Mouse (Mus musculus) thymus, postnatal 0 days (tissue): ENCODE measurements around the gene Trim62. TPM values are rescaled to one million over a fixed set of nuclear protein-coding genes. Genes with fewer than 3 reads are reported as not detected.

Source experiments
- DNase-seq: peaks from one replicate; pipeline ENCODE4 v3.0.0-alpha.2; 2015; ENCODE audit warnings: low spot score
- polyA plus RNA-seq: library from polyadenylated mRNA; unstranded; fragments of >200 nt; fragmentation: Nextera tagmentation; extraction: Ambion mirVana; gene quantifications from 2 replicates; pipeline ENCODE4 v1.2.1, GENCODE M21; 2015

Trim62 gene
- polyA plus RNA-seq, 1 experiment from 2014 or later = 1.0 TPM

- DNase-seq = peak; percentile 36
Measured at GRCm38 (mm10) chr4:128908586-128909377, 25.4 kb downstream of the Trim62 start.

- DNase-seq = no peak
Measured at GRCm38 (mm10) chr4:128909378-128909831, 26.0 kb downstream of the Trim62 start.

GRCm38 (mm10) chr4:128910276-128911063 is 27.1 kb downstream of the Trim62 start:
- no peak for DNase-seq

- DNase-seq = no peak
Measured at GRCm38 (mm10) chr4:128912085-128912484, 28.7 kb downstream of the Trim62 start.

GRCm38 (mm10) chr4:128913794-128914193 is 30.4 kb downstream of the Trim62 start:
- DNase-seq = no peak

GRCm38 (mm10) chr4:128917119-128917518 is 33.7 kb downstream of the Trim62 start:
- no peak for DNase-seq

- DNase-seq = no peak
Measured at GRCm38 (mm10) chr4:128917756-128918155, 34.4 kb downstream of the Trim62 start.

- DNase-seq = no peak
Measured at GRCm38 (mm10) chr4:128918187-128918586, 34.8 kb downstream of the Trim62 start.

- DNase-seq = no peak
Measured at GRCm38 (mm10) chr4:128919106-128919505, 35.7 kb downstream of the Trim62 start.

GRCm38 (mm10) chr4:128923603-128924002 is 40.2 kb downstream of the Trim62 start:
- no peak for DNase-seq

GRCm38 (mm10) chr4:128924841-128925606 is 41.6 kb downstream of the Trim62 start:
- peak; percentile 88 for DNase-seq

GRCm38 (mm10) chr4:128932783-128933182 is 49.4 kb downstream of the Trim62 start:
- no peak for DNase-seq

GRCm38 (mm10) chr4:128935595-128935994 is 52.2 kb downstream of the Trim62 start:
- DNase-seq = no peak

GRCm38 (mm10) chr4:128942346-128942745 is 59.0 kb downstream of the Trim62 start:
- no peak for DNase-seq

GRCm38 (mm10) chr4:128946736-128947135 is 63.4 kb downstream of the Trim62 start:
- no peak for DNase-seq

- DNase-seq = no peak
Measured at GRCm38 (mm10) chr4:128947326-128947933, 64.0 kb downstream of the Trim62 start.

- DNase-seq = peak; percentile 58
Measured at GRCm38 (mm10) chr4:128948137-128948674, 64.8 kb downstream of the Trim62 start.

- no peak for DNase-seq
Measured at GRCm38 (mm10) chr4:128949470-128950005, 66.2 kb downstream of the Trim62 start.

- DNase-seq = no peak
Measured at GRCm38 (mm10) chr4:128950461-128950860, 67.1 kb downstream of the Trim62 start.

- DNase-seq = no peak
Measured at GRCm38 (mm10) chr4:128953851-128954250, 70.5 kb downstream of the Trim62 start.
